Mouse (Mus musculus): ENCODE data around the gene C2cd4a.

C2cd4a gene

DNA sequence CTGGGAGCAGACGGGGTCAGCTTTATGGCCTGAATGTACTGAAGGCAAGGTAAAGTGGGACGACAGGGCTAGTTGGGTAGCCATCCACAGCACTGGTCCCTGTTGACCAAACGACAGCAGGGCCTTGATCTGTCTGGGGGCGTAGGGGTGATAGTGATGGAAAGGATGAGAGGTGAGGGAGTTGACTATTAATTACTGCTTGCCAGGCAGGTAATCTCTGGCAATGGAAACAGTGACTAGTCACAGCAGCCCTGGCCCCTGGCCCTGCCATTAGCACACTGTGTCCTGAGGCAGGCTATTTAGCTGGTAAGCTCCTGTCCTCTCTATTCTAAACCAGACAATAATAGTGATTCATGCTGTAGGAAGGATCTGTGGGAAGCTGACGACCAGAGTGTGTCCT is 39.7 kb downstream of the C2cd4a start:
- CTCF ChIA-PET: no interaction called here

DNA sequence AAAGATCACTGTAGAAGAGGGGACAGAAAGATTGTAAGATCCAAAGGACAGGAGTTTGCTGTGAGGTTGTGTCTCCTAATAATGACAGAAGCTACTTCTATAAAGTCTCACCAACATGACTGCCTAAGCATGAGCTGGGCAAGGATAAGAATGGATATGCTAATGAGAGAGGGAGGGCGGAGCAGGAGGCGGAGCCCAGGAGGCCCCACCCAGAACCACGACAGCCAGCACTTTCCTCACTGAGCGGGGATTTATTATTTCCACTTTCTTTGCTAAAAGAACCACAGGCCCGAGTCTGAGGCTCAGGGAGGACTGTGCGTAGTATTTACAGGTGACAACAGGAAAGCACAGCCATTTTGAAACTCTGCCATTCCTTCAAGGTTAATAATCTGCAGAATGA is 44.5 kb downstream of the C2cd4a start:
- CTCF ChIA-PET: no interaction called here

DNA sequence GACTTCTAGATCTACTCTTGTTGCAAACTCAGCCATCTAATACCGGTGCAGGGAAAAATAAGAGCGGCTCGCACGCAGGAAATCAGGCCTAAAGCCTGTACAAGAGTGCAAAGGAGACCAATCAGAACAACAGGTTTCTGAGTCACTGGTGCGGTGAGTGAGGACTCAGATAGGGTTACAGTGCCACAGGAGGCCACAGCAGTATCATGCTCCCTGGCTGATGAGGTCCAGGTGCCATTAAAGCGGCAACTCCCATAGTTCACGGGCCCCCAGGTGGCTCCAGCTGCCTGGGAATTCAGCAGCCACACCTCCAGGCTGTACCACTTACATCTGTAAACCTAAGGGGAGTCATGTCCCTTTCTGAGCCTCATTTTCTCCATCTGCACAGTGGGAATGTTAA is 45.8 kb downstream of the C2cd4a start:
- CTCF ChIA-PET: no interaction called here

DNA sequence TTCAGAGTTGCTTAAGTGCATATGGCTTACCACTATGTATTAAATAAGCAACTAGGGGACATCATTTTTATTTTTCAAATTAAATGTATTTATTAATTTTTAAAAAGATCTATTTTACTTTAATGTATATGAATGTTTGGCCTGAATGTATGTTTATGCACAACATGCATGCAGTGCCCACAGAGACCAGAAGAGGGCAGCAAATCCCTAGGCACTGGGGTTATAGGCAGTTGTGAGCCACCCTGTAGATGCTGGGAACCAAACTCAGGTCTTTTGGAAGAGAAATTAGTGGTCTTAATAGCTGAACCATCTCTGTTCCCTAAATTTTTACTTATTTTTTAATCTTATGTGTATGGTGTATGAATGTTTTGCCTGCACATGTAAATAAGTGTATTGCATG is 48.2 kb downstream of the C2cd4a start:
- CTCF ChIA-PET: no interaction called here

DNA sequence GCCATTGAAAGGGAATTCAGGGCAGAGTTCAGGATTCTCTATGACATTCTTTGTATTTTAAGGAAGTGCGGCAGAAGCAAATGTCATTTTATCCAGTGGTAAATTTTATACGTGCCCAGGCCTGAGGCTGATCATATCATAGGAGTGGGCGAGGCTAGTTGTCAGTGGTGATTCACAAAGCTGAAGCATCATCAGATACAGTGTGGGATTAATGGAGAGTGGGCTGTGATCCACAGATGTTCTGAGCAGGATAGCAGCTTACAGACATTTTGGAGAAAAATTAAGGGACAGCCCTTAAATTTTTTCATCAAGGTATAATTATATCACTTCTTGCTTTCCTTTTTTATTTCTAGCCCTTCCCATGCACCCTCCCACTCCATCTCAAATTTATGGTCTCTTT is 48.7 kb downstream of the C2cd4a start:
- CTCF ChIA-PET: no interaction called here

DNA sequence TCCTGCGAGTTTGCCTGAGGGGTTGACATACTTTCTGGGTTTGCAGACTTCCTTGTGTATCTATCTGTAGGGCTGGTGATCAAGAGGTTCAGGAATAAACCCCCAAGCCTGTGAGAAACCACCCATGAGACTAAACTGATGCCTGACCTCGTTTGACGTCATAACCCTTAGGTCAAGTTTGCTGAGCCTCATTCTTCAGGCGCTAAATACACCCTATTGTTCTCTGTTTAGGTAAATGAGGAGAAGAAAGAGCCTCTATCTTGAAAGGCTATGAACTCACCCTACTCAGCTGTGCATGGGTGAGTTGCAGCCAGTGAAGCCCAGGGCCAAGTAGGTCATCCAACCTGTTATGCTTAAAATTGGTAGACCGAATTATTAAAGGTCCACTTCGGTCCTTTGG is 49.3 kb downstream of the C2cd4a start:
- CTCF ChIA-PET: no interaction called here

Data from spleen, embryonic (tissue).